Mouse (Mus musculus) mature B cell (primary cell): ENCODE measurements around the gene Foxo3.

ENCODE experiments used
- in situ Hi-C: fragments of 300-500 bp; cut with MboI; formaldehyde crosslinking; loops from 2 replicates; pipeline ENCODE4 v1.14.3; 2019

Gene Foxo3

DNA sequence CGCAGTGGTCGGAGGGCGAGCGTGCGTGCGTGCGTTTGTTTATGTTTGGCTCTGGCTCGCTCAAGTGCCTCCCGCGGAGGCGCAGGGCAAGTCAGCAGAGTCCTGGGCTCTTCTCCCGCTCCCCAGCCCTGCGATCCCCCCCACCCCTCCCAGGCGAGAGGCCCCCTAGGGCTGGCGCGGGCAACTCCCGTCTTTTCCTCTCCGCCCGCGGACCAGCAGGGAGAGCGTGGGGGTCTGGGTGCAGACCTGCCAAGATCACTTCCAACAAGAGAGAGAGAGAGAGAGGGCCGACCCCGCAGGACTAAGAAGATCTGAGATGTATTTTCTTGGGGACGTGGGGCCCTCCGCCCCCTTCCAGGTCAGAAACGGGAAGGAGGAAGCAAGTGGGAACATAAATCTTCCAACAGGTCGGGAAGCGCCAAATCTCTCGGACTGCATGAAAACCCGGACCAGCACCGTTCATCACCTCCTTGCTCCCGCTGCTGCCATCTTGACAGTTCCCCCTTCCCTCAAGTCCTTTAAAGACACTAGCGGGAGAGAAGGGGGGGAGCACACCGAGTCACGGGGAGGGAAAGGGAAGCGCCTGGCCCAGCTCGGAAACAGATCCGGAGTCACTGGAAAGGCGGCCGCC is 569 bp downstream of the Foxo3 start:
- in situ Hi-C loops, result no loop called here

GRCm38 (mm10) chr10:42275401-42275870 is 1.1 kb downstream of the Foxo3 start:
- in situ Hi-C loops, result no loop called here

DNA sequence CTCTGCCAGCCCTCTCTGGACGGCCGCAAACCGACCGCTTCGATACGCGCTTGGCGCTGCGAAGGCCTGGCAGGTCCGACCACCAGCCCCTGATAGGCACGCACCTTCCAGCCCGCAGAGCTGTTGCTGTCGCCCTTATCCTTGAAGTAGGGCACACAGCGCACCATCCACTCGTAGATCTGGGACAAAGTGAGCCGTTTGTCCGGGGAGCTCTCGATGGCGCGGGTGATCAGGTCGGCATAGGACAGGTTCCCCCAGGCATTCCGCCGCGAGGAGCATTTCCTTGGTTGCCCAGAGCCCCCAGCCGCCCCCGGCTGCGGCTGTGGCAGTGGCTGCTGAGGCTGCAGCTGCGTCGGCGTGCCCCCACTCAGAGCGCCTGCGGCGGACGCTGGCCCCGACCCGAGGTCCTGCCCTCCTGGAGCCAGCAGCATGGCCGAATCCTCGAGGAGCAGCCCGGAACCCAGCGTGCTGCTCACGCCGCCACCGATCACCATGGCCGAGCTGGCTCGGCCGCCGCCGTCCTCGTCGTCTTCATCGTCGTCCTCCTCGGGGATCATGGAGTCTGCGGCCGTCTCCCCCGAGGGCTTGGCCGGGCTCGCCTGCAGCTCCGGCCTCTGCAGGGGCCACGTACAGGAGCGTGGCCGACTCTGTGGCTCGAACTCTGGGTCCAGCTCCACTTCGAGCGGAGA is 1.7 kb downstream of the Foxo3 start:
- in situ Hi-C loops, result no loop called here

- in situ Hi-C loops, result no loop called here
Measured at GRCm38 (mm10) chr10:42273760-42274691, 2.5 kb downstream of the Foxo3 start.

DNA sequence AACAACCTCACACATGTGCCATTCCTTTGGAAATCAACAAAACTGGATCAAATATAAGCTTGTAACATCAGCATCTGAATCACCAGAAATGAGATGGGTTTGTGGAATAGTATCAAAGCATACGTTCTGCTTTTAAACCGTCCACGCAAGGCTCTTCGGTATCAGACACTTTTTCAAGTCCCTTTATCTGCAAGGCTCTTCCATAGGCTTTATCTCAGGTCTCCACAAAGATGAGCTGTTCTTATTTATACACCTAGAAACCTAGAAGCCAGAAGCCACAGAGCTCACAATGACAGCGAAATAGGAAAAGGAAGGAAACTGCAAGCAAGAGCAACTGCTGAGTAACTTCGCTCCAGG is 3.2 kb downstream of the Foxo3 start:
- in situ Hi-C loops, result no loop called here

GRCm38 (mm10) chr10:42271454-42272230 is 4.9 kb downstream of the Foxo3 start:
- in situ Hi-C loops, result no loop called here

DNA sequence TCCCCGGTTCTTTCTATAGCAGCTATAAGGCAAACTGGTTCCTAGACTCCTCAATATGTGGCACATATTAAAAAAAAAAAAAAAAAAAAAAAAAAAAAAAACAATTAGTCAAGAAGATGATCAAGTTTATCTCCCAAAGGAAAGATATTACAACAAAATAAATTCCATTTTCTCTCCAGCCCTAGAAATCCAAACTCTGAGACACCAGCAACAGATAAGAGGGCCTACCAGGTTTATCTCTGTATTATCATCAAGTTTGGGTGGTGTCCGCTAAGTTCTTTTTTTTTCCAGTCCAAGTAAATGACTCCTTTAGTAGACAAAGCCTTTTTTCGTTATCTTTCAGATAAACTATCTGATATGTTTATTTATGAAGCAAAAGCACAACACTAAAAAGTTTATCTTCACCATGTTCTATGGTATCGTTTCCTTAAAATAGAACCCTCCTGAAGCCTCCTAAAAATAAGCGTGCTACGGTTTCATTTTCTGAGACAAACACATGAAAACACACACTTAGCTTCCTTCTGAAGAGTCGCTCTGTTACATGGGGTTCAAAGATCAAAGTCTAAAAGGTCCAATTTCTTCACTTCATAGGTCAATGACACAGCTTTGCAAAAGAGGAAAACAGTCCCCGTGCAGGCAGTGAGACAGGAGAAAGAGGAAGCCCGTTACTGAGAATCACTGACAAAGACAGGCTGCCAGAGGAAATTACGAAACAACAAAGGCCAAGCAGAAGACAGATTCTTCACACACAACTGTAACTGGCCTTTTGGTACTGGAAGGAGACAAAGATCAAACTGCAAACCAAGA is 6.1 kb downstream of the Foxo3 start:
- in situ Hi-C loops, result no loop called here

GRCm38 (mm10) chr10:42269281-42270025 is 7.1 kb downstream of the Foxo3 start:
- in situ Hi-C loops, result no loop called here

DNA sequence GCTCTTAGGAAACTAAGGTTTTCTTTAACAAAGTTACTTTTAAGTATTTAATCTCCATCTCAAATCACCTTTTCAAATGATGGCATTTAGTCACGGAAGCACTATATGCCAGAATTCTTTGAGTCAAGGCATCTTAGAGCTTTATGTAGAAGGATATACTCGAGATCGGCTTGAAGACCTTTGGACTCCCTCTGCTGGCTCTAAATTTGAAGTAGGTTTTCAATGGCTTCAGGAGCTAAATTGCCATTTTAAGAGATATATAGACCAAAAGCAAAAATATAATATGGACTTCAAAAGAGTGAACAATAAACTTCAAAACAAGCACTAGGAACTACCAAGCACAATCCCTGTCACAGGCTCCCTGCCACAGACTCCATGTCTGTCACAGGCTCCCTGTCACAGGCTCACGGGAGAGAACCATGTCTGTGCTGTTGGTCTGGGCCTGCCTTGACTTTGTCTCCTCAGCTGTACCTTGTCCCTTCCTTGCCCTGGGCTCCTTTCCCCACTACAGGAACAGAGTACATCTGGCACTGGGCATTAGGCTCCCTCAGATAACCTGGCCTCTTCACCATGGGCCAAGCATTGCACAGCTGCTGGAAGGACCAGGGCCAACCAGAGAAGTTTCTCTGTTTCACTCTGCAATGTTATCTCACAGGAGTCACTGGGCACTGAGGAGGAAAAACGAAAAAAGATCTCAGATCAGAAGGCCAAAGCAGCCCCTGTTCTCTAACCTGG is 8.6 kb downstream of the Foxo3 start:
- in situ Hi-C loops, result no loop called here

DNA sequence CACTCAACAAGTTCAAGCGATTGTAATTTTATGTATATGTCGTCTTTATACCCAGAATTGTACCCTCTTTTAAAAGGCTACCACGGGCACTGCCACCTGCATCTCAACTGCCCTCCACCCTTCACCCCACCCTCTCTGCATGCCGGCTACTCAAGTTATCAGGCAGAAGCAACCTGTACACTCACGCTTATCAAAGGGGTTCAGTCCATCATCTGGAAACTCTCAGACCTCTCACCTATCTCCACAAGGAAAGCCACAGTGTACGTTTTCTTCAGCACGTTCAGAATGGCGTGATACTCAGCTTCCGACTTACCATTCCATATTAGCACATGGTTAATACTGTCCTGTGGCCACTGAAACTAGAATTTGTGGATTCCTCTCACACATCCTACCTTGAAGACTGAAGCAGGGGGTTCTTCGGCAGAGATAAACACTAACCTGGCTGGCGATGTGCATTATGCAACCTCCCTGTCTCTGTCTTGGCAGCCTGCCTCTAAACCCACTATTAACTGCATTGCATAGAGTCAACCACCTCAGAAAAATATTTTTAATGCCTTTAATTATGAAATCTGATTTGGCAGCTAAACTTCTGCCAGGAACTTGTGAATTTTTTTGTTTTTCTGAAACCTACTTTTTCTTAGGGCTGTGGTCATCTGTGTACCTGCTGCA is 11.4 kb downstream of the Foxo3 start:
- in situ Hi-C loops, result no loop called here

GRCm38 (mm10) chr10:42264195-42264594 is 12.4 kb downstream of the Foxo3 start:
- in situ Hi-C loops, result no loop called here

- in situ Hi-C loops, result no loop called here
Measured at GRCm38 (mm10) chr10:42263701-42264100, 12.9 kb downstream of the Foxo3 start.

- in situ Hi-C loops, result no loop called here
Measured at GRCm38 (mm10) chr10:42262061-42262460, 14.5 kb downstream of the Foxo3 start.

DNA sequence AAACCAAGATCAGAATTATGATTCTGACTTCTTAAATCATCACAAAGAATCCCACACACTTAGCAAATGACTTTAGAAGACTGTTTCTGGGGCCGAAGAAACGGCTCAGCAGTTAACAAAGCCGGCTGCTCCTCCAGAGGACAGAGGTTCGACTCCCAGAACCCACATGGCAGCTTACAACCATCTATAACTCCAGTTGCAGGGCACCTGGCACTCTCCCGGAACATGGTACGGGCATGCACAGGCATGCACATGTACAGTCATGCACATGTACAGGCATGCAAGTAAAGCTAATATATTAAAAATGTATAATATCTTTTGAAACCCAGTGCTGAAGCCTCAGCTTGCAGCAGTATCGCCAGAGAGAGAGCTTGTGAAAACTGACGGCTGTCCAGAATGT is 15.5 kb downstream of the Foxo3 start:
- in situ Hi-C loops, result no loop called here

- in situ Hi-C loops, result no loop called here
Measured at GRCm38 (mm10) chr10:42260523-42260922, 16.0 kb downstream of the Foxo3 start.

- in situ Hi-C loops, result no loop called here
Measured at GRCm38 (mm10) chr10:42259602-42260001, 17.0 kb downstream of the Foxo3 start.

GRCm38 (mm10) chr10:42257985-42258384 is 18.6 kb downstream of the Foxo3 start:
- in situ Hi-C loops, result no loop called here

DNA sequence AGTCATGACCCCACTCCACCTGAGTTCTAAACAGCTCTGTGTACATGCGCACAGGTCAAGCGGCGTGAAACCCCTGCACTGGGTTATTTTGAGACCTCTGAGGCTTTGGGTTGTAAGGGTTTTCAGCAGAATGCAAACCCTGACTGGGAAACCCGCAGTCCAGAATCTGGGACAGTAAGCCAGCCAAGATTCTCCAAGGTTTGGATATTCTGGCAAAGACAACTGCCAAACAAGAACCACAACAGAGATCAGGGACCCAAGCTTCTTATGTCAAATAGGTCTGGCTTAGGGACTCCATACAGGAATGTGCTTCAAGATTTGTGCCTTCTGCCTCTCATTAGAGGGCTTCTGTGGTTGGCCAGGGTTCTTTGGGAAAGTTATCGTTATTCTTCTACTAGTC is 21.8 kb downstream of the Foxo3 start:
- in situ Hi-C loops, result no loop called here

DNA sequence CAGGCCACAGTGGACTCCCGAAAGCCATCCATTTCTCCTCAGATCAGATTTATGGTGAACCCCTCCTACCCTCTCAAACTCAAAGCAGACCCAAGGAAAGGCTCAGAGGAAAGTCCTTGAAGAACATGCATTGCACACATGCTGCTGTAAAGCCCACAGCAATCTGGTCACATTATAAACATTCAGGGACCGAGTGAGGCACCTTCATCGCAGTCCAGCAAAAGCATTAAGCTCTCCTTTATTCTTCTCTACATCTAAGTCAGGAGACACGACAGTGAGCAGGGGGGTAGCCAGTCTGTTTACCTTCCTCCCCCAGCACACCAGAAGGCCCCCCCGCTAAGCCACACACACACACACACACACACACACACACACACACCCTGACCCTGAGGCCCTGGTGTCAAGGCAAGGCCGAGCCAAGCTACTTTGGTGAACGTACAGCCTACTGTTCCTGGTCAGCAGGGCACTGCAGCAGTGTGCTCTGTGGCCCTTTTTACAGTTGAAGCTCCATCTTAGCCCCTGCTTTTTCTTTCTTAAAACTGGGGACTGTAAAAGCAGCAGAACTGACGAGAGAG is 24.7 kb downstream of the Foxo3 start:
- in situ Hi-C loops, result no loop called here
